Mouse (Mus musculus): ENCODE data around the gene Rnps1. TPM values are rescaled to one million over a fixed set of nuclear protein-coding genes. Genes with fewer than 3 reads are reported as not detected.

The Rnps1 gene
- 205 TPM for polyA plus RNA-seq (2017; shearing (Covaris generic))

DNA sequence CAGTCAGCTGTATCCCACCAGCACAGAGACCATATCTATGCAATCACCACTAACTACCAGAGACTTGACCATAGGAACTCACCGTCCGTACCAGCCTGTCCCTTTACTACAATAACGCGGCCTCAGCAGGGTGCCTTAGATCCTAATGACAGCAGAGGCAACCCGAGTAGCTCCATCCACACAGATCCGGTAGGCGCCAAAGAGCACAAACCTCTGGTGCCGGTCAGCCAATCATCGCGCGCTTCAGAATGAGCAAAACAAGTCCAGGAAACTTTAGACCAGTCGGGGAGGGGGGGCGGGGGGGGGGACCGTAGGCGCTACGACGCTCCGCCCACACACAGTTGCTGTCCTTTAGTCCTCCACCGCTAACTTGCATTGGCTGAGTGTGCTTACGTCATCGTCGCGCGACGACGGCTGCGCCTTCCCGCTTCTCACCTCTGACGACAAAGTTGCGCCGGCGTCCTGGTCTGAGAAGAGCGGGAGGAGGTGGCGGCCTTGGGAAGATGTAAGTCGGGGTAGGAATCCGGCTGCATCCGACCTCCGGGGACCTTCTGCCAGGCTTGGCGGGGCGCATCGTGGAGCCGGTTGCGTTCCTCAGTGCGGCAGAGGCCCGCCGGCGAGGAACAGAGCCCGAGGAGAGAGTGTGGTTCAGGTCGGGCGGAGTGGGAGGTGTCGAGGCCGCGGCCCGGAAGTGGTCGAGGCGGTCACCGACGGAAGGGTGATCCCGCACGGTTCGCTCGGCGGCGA lies at the start of gene Rnps1:
Rnps1 (plus strand) TSS at position 336 of the 747 bp plus-strand sequence.

DNA sequence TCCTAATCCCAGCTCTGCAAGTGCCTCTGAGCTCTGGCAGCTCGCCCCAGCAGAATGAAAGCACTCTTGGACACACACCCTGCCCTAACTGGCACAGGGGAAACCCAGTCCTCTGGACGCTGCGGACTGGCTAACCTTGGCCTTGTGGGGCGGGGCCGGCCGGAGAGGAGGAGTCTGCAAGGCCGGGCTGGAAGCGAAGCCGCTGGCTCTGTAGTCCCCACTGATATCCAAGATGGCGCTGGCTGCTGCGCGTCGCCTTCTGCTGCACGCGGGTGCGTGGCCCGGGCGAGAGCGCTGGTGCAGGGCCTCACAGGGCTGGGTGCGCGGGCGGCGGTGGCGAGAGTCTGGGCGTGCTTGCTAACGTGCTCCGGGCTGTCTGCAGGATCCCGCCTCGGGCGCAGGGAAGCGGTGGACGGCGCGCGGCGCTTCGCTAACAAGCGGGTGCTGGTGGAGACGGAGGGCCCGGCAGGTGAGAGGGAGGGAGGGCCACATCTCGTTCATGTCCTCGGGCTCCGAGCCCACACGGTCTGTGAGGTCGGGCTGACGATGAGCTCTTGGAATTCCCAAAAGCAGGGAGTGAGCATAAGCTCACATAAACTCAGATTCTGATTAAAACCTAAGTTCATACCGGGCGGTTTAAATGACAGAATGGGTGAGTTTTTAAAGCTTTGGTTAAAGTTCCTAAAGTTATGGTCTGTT lies 12.3 kb downstream of the Rnps1 start, which contains the start of gene Eci1:
Eci1 (plus strand) TSS at position 171 of the 699 bp plus-strand sequence.

DNA sequence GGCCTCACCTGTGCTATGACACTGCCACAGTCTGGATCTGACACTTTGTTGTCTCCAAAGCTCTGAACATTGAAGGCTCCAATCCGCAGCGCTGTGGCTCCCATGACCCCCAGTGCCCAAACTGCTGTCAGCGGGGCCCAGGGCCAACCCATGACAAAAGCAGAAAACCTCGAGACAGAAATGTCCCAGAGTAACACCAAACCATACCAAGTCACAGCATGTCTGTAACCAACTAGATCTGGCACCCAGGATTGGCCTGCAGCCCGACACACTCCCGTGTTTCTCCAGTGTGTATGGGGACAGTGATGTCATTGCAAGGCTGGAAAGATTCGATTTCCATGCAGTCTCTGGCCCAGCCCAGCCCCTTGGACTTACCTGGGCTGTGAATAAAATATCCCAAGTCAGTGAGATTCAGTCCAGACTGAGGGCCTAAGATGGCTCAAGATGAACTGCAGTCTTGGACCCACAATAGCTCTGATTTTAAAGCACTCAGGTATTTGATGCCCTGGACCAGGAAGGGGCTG lies 28.3 kb downstream of the Rnps1 start, which contains the start of gene Dnase1l2:
Dnase1l2 (minus strand) TSS at position 474 of the 524 bp plus-strand sequence.

DNA sequence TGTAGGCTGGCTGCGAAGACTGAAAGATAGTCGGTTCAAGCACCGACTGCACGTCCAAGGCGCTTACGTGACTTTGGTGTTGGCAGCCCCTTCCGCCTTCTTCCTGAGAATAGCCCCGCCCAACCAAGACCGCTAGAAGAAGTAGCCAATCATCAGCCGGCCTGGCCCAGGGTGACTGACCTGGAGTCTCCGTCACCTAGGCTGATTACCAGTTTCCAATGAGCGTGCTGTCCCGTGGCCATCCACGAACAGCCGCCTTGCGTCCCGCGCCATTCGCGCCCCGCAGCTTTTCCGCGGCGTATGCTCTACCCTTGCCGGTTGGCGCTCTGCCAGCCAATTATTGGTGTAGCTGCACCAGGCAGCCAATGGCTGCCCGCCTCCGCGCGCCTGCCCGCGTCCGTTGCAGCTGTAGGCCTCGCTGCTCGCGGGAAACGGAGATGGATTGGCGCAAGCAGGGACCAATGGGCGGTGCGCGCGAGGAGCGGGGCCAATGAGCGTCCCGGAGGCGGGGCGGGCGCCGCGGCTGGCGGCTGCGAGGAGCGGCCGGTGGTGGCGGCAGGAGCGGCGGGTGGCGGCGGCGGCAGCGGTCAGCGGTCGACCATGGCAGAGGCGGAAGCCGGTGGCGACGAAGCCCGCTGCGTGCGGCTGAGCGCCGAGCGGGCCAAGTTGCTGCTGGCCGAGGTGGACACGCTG lies 55.7 kb downstream of the Rnps1 start, which contains the start of the genes E4f1 and Pgp:
E4f1 (minus strand) TSS at position 404 of the 693 bp plus-strand sequence.
Pgp (plus strand) TSS at position 483 of the 693 bp plus-strand sequence.

DNA sequence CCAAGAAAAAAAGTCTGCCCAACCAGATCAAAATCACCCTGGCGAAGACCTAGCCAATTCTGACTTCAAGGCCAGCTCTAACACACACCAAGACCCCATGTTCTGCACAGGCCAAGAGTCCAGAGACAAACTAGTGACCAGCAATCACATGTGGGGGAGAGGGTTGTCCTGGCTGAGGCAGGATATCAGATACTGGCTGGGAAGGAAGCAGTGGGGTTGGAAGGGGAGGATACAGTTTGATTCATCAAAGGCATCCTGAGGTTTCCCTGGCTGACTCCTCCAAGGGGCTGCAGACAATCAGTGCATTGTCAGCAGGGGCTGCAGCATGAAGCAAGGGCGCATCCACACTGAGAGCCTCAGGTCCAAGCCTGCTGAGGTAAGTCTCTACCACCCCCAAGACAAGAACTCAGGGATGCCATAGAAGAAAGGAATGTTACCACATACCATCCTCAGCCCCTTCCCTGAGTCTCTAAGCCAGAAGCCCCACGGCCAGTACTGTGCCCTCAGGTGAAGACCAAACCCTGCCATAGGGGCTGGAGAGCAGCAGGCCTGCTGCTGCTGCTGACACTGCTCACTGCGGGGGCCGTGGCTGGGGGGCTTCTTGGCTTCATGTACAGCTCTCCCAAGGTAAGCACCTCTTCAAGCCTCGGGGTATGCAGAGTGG lies 59.4 kb downstream of the Rnps1 start, which contains the start of gene Bricd5:
Bricd5 (plus strand) TSS at position 273 of the 664 bp plus-strand sequence.

Other genes starting within 250 kb of the Rnps1 start
- 381 TPM for gene Atp6v0c, start 244.9 kb upstream of the Rnps1 start, polyA plus RNA-seq (2017; shearing (Covaris generic))
- 0.71 TPM for gene Tbc1d24, start 209.0 kb upstream of the Rnps1 start, polyA plus RNA-seq (2017; shearing (Covaris generic))
- gene Ntn3, start 205.0 kb upstream of the Rnps1 start, polyA plus RNA-seq (2017; shearing (Covaris generic)) = not detected
- gene Tedc2, start 193.7 kb upstream of the Rnps1 start, polyA plus RNA-seq (2017; shearing (Covaris generic)) = 7.7 TPM
- gene Ccnf, start 163.1 kb upstream of the Rnps1 start, polyA plus RNA-seq (2017; shearing (Covaris generic)) = 3.4 TPM
- gene Abca17, start 63.5 kb upstream of the Rnps1 start, polyA plus RNA-seq (2017; shearing (Covaris generic)) = 0.21 TPM
- gene Abca3, start 62.6 kb upstream of the Rnps1 start, polyA plus RNA-seq (2017; shearing (Covaris generic)) = 41.1 TPM
- 78.7 TPM for gene Eci1, start 12.1 kb downstream of the Rnps1 start, polyA plus RNA-seq (2017; shearing (Covaris generic))
- 4.9 TPM for gene Dnase1l2, start 28.5 kb downstream of the Rnps1 start, polyA plus RNA-seq (2017; shearing (Covaris generic))
- gene E4f1, start 55.7 kb downstream of the Rnps1 start, polyA plus RNA-seq (2017; shearing (Covaris generic)) = 58.6 TPM
- gene Pgp, start 55.8 kb downstream of the Rnps1 start, polyA plus RNA-seq (2017; shearing (Covaris generic)) = 2.4 TPM
- gene Bricd5, start 59.3 kb downstream of the Rnps1 start, polyA plus RNA-seq (2017; shearing (Covaris generic)) = not detected
- 30.8 TPM for gene Mlst8, start 64.5 kb downstream of the Rnps1 start, polyA plus RNA-seq (2017; shearing (Covaris generic))
- gene Caskin1, start 74.0 kb downstream of the Rnps1 start, polyA plus RNA-seq (2017; shearing (Covaris generic)) = 0.15 TPM
- gene Traf7, start 113.4 kb downstream of the Rnps1 start, polyA plus RNA-seq (2017; shearing (Covaris generic)) = 110 TPM
- gene Rab26, start 119.6 kb downstream of the Rnps1 start, polyA plus RNA-seq (2017; shearing (Covaris generic)) = 5.0 TPM
- 18.9 TPM for gene Pkd1, start 135.3 kb downstream of the Rnps1 start, polyA plus RNA-seq (2017; shearing (Covaris generic))
- gene Tsc2, start 218.1 kb downstream of the Rnps1 start, polyA plus RNA-seq (2017; shearing (Covaris generic)) = 52.7 TPM
- 6.2 TPM for gene Nthl1, start 218.1 kb downstream of the Rnps1 start, polyA plus RNA-seq (2017; shearing (Covaris generic))
- gene Slc9a3r2, start 235.8 kb downstream of the Rnps1 start, polyA plus RNA-seq (2017; shearing (Covaris generic)) = not detected
- not detected for gene Npw, start 243.9 kb downstream of the Rnps1 start, polyA plus RNA-seq (2017; shearing (Covaris generic))